Mouse (Mus musculus): ENCODE results near the gene Dhx30.
"Not testable (repeated sequence)": the region's sequence is repeated elsewhere in the genome, so short reads cannot be mapped to it uniquely, and the experiment has no call there.

Gene Dhx30

GRCm38 (mm10) chr9:110117779-110118139 is at the start of gene Dhx30:
TSS of gene Dhx30 (minus strand) at chr9:110117830.
- DNase-seq (ENCODE audit: low spot score) = no peak

- DNase-seq (ENCODE audit: low spot score) = no peak
These were observed 45.4 kb upstream of the Dhx30 start for GRCm38 (mm10) chr9:110163071-110163470.

GRCm38 (mm10) chr9:110162441-110162840 is 44.8 kb upstream of the Dhx30 start:
- no peak for DNase-seq (ENCODE audit: low spot score)

- DNase-seq (ENCODE audit: low spot score) = not testable (repeated sequence)
These were observed 42.9 kb upstream of the Dhx30 start for GRCm38 (mm10) chr9:110160486-110160885.

GRCm38 (mm10) chr9:110159036-110159435 is 41.4 kb upstream of the Dhx30 start:
- DNase-seq (ENCODE audit: low spot score) = no peak

GRCm38 (mm10) chr9:110148598-110148997 is 31.0 kb upstream of the Dhx30 start:
- no peak for DNase-seq (ENCODE audit: low spot score)

- no peak for DNase-seq (ENCODE audit: low spot score)
These were observed 24.5 kb upstream of the Dhx30 start for GRCm38 (mm10) chr9:110142097-110142496.

- no peak for DNase-seq (ENCODE audit: low spot score)
These were observed 21.5 kb upstream of the Dhx30 start for GRCm38 (mm10) chr9:110139119-110139518.

GRCm38 (mm10) chr9:110134176-110134575 is 16.5 kb upstream of the Dhx30 start:
- no peak for DNase-seq (ENCODE audit: low spot score)

- DNase-seq (ENCODE audit: low spot score) = no peak
These were observed 15.3 kb upstream of the Dhx30 start for GRCm38 (mm10) chr9:110132921-110133320.

GRCm38 (mm10) chr9:110132201-110132605 is 14.6 kb upstream of the Dhx30 start:
- no peak for DNase-seq (ENCODE audit: low spot score)

GRCm38 (mm10) chr9:110131525-110132197 is 14.0 kb upstream of the Dhx30 start:
- DNase-seq (ENCODE audit: low spot score) = peak; percentile 99

GRCm38 (mm10) chr9:110130896-110131524 is 13.4 kb upstream of the Dhx30 start:
- no peak for DNase-seq (ENCODE audit: low spot score)

GRCm38 (mm10) chr9:110124008-110124540 is 6.4 kb upstream of the Dhx30 start:
- not testable (repeated sequence) for DNase-seq (ENCODE audit: low spot score)

- no peak for DNase-seq (ENCODE audit: low spot score)
These were observed 5.7 kb upstream of the Dhx30 start for GRCm38 (mm10) chr9:110123322-110123721.

- no peak for DNase-seq (ENCODE audit: low spot score)
These were observed 3.8 kb upstream of the Dhx30 start for GRCm38 (mm10) chr9:110121424-110121823.

- DNase-seq (ENCODE audit: low spot score) = no peak
These were observed 619 bp upstream of the Dhx30 start for GRCm38 (mm10) chr9:110118249-110118648.

- DNase-seq (ENCODE audit: low spot score) = peak; percentile 78
These were observed 452 bp downstream of the Dhx30 start, which contains the start of gene Smarcc1 for GRCm38 (mm10) chr9:110116977-110117778. TSS of gene Smarcc1 (plus strand) at chr9:110117708.

GRCm38 (mm10) chr9:110116353-110116976 is 1.2 kb downstream of the Dhx30 start:
- no peak for DNase-seq (ENCODE audit: low spot score)

GRCm38 (mm10) chr9:110100627-110101600 is 16.7 kb downstream of the Dhx30 start:
- peak; percentile 89 for DNase-seq (ENCODE audit: low spot score)

- DNase-seq (ENCODE audit: low spot score) = no peak
These were observed 19.8 kb downstream of the Dhx30 start for GRCm38 (mm10) chr9:110097791-110098190.
